Mouse (Mus musculus) testis, adult 2 months (tissue): ENCODE data around the gene Kat6b.

Experiments
- CTCF ChIP-seq: fragments of 200-500 bp; IDR thresholded peaks from 2 replicates; pipeline ENCODE4 v1.5.1; 2012; ENCODE audit warnings: low read depth, mild to moderate bottlenecking, inconsistent platforms, low read length, moderate library complexity; ENCODE audit not compliant: control insufficient read depth, insufficient read depth, insufficient replicate concordance
- POLR2A ChIP-seq: fragments of 200-500 bp; IDR thresholded peaks from 2 replicates; pipeline ENCODE4 v1.6.1; 2012; ENCODE audit warnings: low read depth, mild to moderate bottlenecking, inconsistent platforms, low read length, moderate library complexity; ENCODE audit not compliant: control insufficient read depth

GRCm38 (mm10) chr14:21625946-21626345 lies 144.7 kb downstream of the Kat6b start:
- TF ChIP-seq POLR2A = no peak
- TF ChIP-seq CTCF = no peak
